18 mouse cellular contexts compared by ENCODE assay signal in the genomic region with DNA sequence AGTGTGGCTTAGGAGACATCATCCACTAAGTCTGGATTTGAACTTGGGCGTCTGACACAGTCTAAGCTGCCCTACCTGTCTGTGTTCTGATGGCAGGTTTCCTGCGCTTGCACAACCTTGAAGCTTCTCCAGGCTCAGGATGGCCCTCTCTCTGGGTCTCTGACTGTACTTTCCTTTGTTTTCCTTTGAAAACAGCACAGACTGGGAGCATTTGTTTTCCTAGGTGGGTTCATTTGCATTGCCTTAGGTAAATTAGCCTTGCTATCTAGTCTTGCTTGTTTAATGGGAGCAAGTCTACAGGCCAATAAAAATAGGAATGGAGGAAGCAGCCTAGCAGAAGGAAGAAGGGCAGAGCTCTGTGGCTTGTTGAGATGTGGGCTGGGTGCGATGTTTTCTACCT.
A peak's percentile ranks its signal among the peaks of the same experiment; 100 is the strongest.
DNase-seq lines count a peak whose midpoint lies in the region; ATAC-seq and TF ChIP-seq lines count a peak whose summit lies in the region.
"Had no signal": no experiment of that assay in that cellular context is flagged by ENCODE, and none has a peak within 500 bp of the region (broad histone marks: within the 10 kb centered on the region; RNA-seq: fewer than 3 reads in every experiment).

No protein-coding gene starts in this region.

- H3K9me3 ChIP-seq in ES-Bruce4 (replicated peaks; ENCODE audit: control insufficient read depth, insufficient read depth, low read length, poor library complexity, severe bottlenecking): no peaks in the 10 kb centered on the region
- no peaks in the 10 kb centered on the region for H3K9me3 ChIP-seq in stomach, postnatal 0 days (ENCODE audit: control insufficient read depth, low read length)
- H3K9me3 ChIP-seq: embryonic facial prominence, embryonic 12.5 days had no signal

- peak overlapping the region; percentile 91 for H3K27ac ChIP-seq in ES-Bruce4 (ENCODE audit: insufficient read depth, low read length)
- no peak overlapping the region; the same call in 1 of the 2 replicates for H3K27ac ChIP-seq in stomach, postnatal 0 days (replicated peaks)
- H3K27ac ChIP-seq: embryonic facial prominence, embryonic 12.5 days; forebrain, embryonic 13.5 days; hindbrain, embryonic 10.5 days; hindbrain, embryonic 14.5 days had no signal

- TF ChIP-seq POLR2A in ES-Bruce4 (IDR thresholded peaks at IDR 0.05; ENCODE audit: insufficient read depth, low read length): no peak

- peak; percentile 71 for DNase-seq in ES-CJ7 (ENCODE audit: low read depth, low spot score)
- peak; percentile 28 for DNase-seq in fat pad, adult 2 months (ENCODE audit: extremely low read depth, low read depth, low spot score)
- DNase-seq in stomach, postnatal 0 days (ENCODE audit: low spot score): no peak
- DNase-seq in left cerebral cortex, adult 11 months (ENCODE audit: low spot score): no peak
- no peak for DNase-seq in layer of hippocampus, postnatal 14 days (ENCODE audit: low spot score in 2 of 2)
- DNase-seq: adrenal gland, postnatal 10 days; cerebellum, adult 11 months; cerebellum, adult 8-10 months; cerebellum, postnatal 14 days; forebrain, postnatal 0 days; gastrocnemius, postnatal 14 days had no signal

- no peak overlapping the region for H3K9ac ChIP-seq in ES-Bruce4 (ENCODE audit: low read depth, poor library complexity, severe bottlenecking)
- no peak overlapping the region for H3K9ac ChIP-seq in stomach, postnatal 0 days (ENCODE audit: low read length)
- H3K9ac ChIP-seq: embryonic facial prominence, embryonic 12.5 days; forebrain, embryonic 13.5 days; forebrain, postnatal 0 days; heart, embryonic 12.5 days; hindbrain, embryonic 14.5 days had no signal

- TF ChIP-seq CTCF in ES-Bruce4 (IDR thresholded peaks at IDR 0.05; ENCODE audit: low read depth, low read length): no peak
- TF ChIP-seq CTCF in stomach, postnatal 0 days (IDR thresholded peaks at IDR 0.05; ENCODE audit: low read depth): no peak

- no peak for TF ChIP-seq EP300 in ES-Bruce4 (IDR thresholded peaks at IDR 0.05; ENCODE audit: insufficient read depth, low read depth, low read length)
- TF ChIP-seq EP300 in stomach, postnatal 0 days (optimal IDR thresholded peaks at IDR 0.05): no peak

- ATAC-seq in stomach, postnatal 0 days (ENCODE audit: low FRiP score, low TSS enrichment): 0 out of 2 replicates have a peak, but pooled peaks have one; percentile 27
- ATAC-seq: forebrain, embryonic 13.5 days; forebrain, postnatal 0 days; Patski had no signal

- 73% methylated on average over 3 of the region's 3 CpGs for WGBS in stomach, postnatal 0 days

- H3K27me3 ChIP-seq in ES-Bruce4 (ENCODE audit: control insufficient read depth, insufficient read depth, low read length, poor library complexity, severe bottlenecking): no peaks in the 10 kb centered on the region
- H3K27me3 ChIP-seq in stomach, postnatal 0 days (ENCODE audit: control insufficient read depth, insufficient read depth, low read length): no peaks in the 10 kb centered on the region
- H3K27me3 ChIP-seq: embryonic facial prominence, embryonic 12.5 days; forebrain, embryonic 13.5 days; heart, embryonic 12.5 days; Patski had no signal

- H3K4me2 ChIP-seq in stomach, postnatal 0 days (replicated peaks; ENCODE audit: low read depth): no peak overlapping the region
- H3K4me2 ChIP-seq: embryonic facial prominence, embryonic 12.5 days; forebrain, embryonic 13.5 days; heart, embryonic 12.5 days; hindbrain, embryonic 14.5 days had no signal

- peaks cover 9% of the 10 kb centered on the region for H3K4me1 ChIP-seq in ES-Bruce4 (ENCODE audit: control insufficient read depth, insufficient read depth, low read length)
- no peaks in the 10 kb centered on the region for H3K4me1 ChIP-seq in stomach, postnatal 0 days (replicated peaks; ENCODE audit: control insufficient read depth, insufficient read depth)
- H3K4me1 ChIP-seq: embryonic facial prominence, embryonic 12.5 days had no signal

- no peak overlapping the region for H3K4me3 ChIP-seq in ES-Bruce4 (ENCODE audit: low read depth, low read length)
- H3K4me3 ChIP-seq in stomach, postnatal 0 days (ENCODE audit: low read depth, low read length): no peak overlapping the region
- H3K4me3 ChIP-seq: embryonic facial prominence, embryonic 12.5 days; forebrain, embryonic 13.5 days; heart, embryonic 12.5 days; hindbrain, embryonic 10.5 days had no signal

- H3K36me3 ChIP-seq in ES-Bruce4 (ENCODE audit: control insufficient read depth, insufficient read depth, low read length, poor library complexity, severe bottlenecking): no peaks in the 10 kb centered on the region
- H3K36me3 ChIP-seq in stomach, postnatal 0 days (ENCODE audit: control insufficient read depth, insufficient read depth, low read length): no peaks in the 10 kb centered on the region
- H3K36me3 ChIP-seq: embryonic facial prominence, embryonic 12.5 days; heart, embryonic 12.5 days had no signal

Comparison
In these comparisons a context has a peak if more than half of its experiments do, and no peak if none do; other contexts are left out.
1. DNase-seq: peak in ES-CJ7 (single experiment) and fat pad, adult 2 months (single experiment); none in stomach, postnatal 0 days (single experiment), left cerebral cortex, adult 11 months (single experiment) and layer of hippocampus, postnatal 14 days (0 of 2).